Mouse (Mus musculus) midbrain, postnatal 0 days (tissue): ENCODE data around the gene Lxn. TPM values are rescaled to one million over a fixed set of nuclear protein-coding genes. Genes with fewer than 3 reads are reported as not detected.

Experiments
- ATAC-seq: fragments of 200-750 bp; cut with Nextera tagmentation; 2 replicates; pipeline ENCODE4 v1.8.0; 2017; ENCODE audit warnings: moderate number of reproducible peaks, mild to moderate bottlenecking, moderate TSS enrichment, moderate library complexity; ENCODE audit not compliant: low FRiP score
- DNase-seq: peaks from one replicate; pipeline ENCODE4 v3.0.0-alpha.2; 2015; ENCODE audit warnings: low spot score
- H3K27ac ChIP-seq: fragments of 300-500 bp; sonication (generic); 2 replicates; pipeline ENCODE4 v1.5.1; 2014; ENCODE audit warnings: low read depth, mild to moderate bottlenecking, low read length, mixed read lengths
- H3K27me3 ChIP-seq: fragments of 300-500 bp; sonication (generic); 2 replicates; pipeline ENCODE4 v1.6.1; 2014; ENCODE audit warnings: low read length, control low read depth, mixed read lengths; ENCODE audit not compliant: insufficient read depth
- H3K36me3 ChIP-seq: fragments of 300-500 bp; sonication (generic); 2 replicates; pipeline ENCODE4 v1.6.1; 2014; ENCODE audit warnings: low read length, control low read depth, mixed read lengths; ENCODE audit not compliant: insufficient read depth
- H3K4me1 ChIP-seq: fragments of 300-500 bp; sonication (generic); 2 replicates; pipeline ENCODE4 v1.6.1; 2014; ENCODE audit warnings: mild to moderate bottlenecking, control low read depth, antibody characterized with exemption, low read length, mixed read lengths; ENCODE audit not compliant: insufficient read depth
- H3K4me2 ChIP-seq: fragments of 300-500 bp; sonication (generic); 2 replicates; pipeline ENCODE4 v1.6.1; 2014; ENCODE audit warnings: low read depth, mild to moderate bottlenecking, low read length, mixed read lengths; ENCODE audit not compliant: poor library complexity, severe bottlenecking
- H3K4me3 ChIP-seq: fragments of 300-500 bp; sonication (generic); 2 replicates; pipeline ENCODE4 v1.5.1; 2014; ENCODE audit warnings: low read depth, mild to moderate bottlenecking, low read length, moderate library complexity
- H3K9ac ChIP-seq: fragments of 300-500 bp; sonication (generic); replicated peaks from 2 replicates; pipeline ENCODE4 v1.6.1; 2014; ENCODE audit warnings: mild to moderate bottlenecking, low read length, moderate library complexity, mixed read lengths; ENCODE audit not compliant: poor library complexity, severe bottlenecking
- H3K9me3 ChIP-seq: fragments of 300-500 bp; sonication (generic); 2 replicates; pipeline ENCODE4 v1.6.1; 2016; ENCODE audit warnings: low read length, control low read depth
- CTCF ChIP-seq: IDR thresholded peaks from 2 replicates; pipeline ENCODE4 v1.5.1; 2016; ENCODE audit warnings: antibody characterized with exemption, mild to moderate bottlenecking
- WGBS: fragments of 180-500 bp; shearing (Covaris S2); extraction: QIAGEN DNeasy Blood & Tissue Kit; methylation state at CpG from one replicate; pipeline ENCODE4 v1.1.7; 2014; 5-methylcytosine and 5-hydroxymethylcytosine counted together
- polyA plus RNA-seq: library from polyadenylated mRNA; unstranded; fragments of >200 nt; fragmentation: Nextera tagmentation; extraction: Ambion mirVana; gene quantifications from 2 replicates; pipeline ENCODE4 v1.2.1, GENCODE M21; 2015
- total RNA-seq: library from RNA; depleted of rRNA; stranded (reverse); fragments of >200 nt; gene quantifications from 2 replicates; pipeline ENCODE4 v1.2.3, GENCODE M21; 2014

Gene Lxn
- total and polyA plus RNA-seq, 2 experiments from 2014 or later, result 84.5 to 189 TPM

- Histone ChIP-seq H3K36me3 (no peaks in the 10 kb centered on the region), H3K4me3 (no peak overlapping the region), H3K4me1 (no peaks in the 10 kb centered on the region), H3K9ac (no peak overlapping the region), H3K9me3 (no peaks in the 10 kb centered on the region), H3K27ac (no peak overlapping the region), H3K27me3 (no peaks in the 10 kb centered on the region), H3K4me2 (no peak overlapping the region)
- 96% methylated on average over 4 of the region's 4 CpGs for WGBS
- DNase-seq (no peak), ATAC-seq (no peak)
- TF ChIP-seq CTCF, result no peak
Observed at GRCm38 (mm10) chr3:67499406-67499791, 35.7 kb upstream of the Lxn start.

GRCm38 (mm10) chr3:67498773-67499405 is 35.2 kb upstream of the Lxn start:
- H3K27ac ChIP-seq, result no peak overlapping the region
- H3K9me3 ChIP-seq, result no peaks in the 10 kb centered on the region
- ATAC-seq (no peak), DNase-seq (no peak)
- no peak overlapping the region for H3K9ac ChIP-seq
- TF ChIP-seq CTCF, result no peak
- H3K4me3 ChIP-seq, result no peak overlapping the region
- no peaks in the 10 kb centered on the region for H3K4me1 ChIP-seq
- H3K27me3 ChIP-seq, result no peaks in the 10 kb centered on the region
- WGBS, result 92% methylated on average over 8 of the region's 8 CpGs
- no peak overlapping the region for H3K4me2 ChIP-seq
- no peaks in the 10 kb centered on the region for H3K36me3 ChIP-seq

GRCm38 (mm10) chr3:67497998-67498397 is 34.3 kb upstream of the Lxn start:
- no peak overlapping the region for H3K27ac ChIP-seq
- DNase-seq, result no peak
- H3K4me3 ChIP-seq, result no peak overlapping the region
- no peak for ATAC-seq
- WGBS, result 95% methylated on average over 2 of the region's 2 CpGs
- no peak overlapping the region for H3K4me2 ChIP-seq
- no peak overlapping the region for H3K9ac ChIP-seq
- H3K36me3 ChIP-seq, result no peaks in the 10 kb centered on the region
- no peaks in the 10 kb centered on the region for H3K27me3 ChIP-seq
- H3K4me1 ChIP-seq, result no peaks in the 10 kb centered on the region
- H3K9me3 ChIP-seq, result no peaks in the 10 kb centered on the region
- no peak for TF ChIP-seq CTCF

- H3K4me3 ChIP-seq, result no peak overlapping the region
- DNase-seq (no peak), ATAC-seq (no peak)
- no peaks in the 10 kb centered on the region for H3K9me3 ChIP-seq
- no peak for TF ChIP-seq CTCF
- no peaks in the 10 kb centered on the region for H3K27me3 ChIP-seq
- H3K4me2 ChIP-seq, result no peak overlapping the region
- H3K36me3 ChIP-seq, result no peaks in the 10 kb centered on the region
- no peak overlapping the region for H3K27ac ChIP-seq
- H3K4me1 ChIP-seq, result no peaks in the 10 kb centered on the region
- 78% methylated on average over 10 of the region's 10 CpGs for WGBS
- H3K9ac ChIP-seq, result no peak overlapping the region
Observed at GRCm38 (mm10) chr3:67496310-67496709, 32.6 kb upstream of the Lxn start.

- no peak overlapping the region for H3K4me3 ChIP-seq
- H3K9me3 ChIP-seq, result no peaks in the 10 kb centered on the region
- WGBS, result 87% methylated on average over 8 of the region's 8 CpGs
- no peak overlapping the region for H3K9ac ChIP-seq
- no peak overlapping the region for H3K4me2 ChIP-seq
- H3K36me3 ChIP-seq, result no peaks in the 10 kb centered on the region
- no peak overlapping the region for H3K27ac ChIP-seq
- no peak for TF ChIP-seq CTCF
- no peaks in the 10 kb centered on the region for H3K27me3 ChIP-seq
- ATAC-seq (no peak), DNase-seq (no peak)
- H3K4me1 ChIP-seq, result no peaks in the 10 kb centered on the region
Observed at GRCm38 (mm10) chr3:67493132-67493531, 29.4 kb upstream of the Lxn start.

- DNase-seq, result peak; percentile 53
- 79% methylated on average over 8 of the region's 8 CpGs for WGBS
- ATAC-seq, result 0 out of 2 replicates have a peak, but pooled peaks have one; percentile 44
- H3K36me3 ChIP-seq, result no peaks in the 10 kb centered on the region
- no peaks in the 10 kb centered on the region for H3K27me3 ChIP-seq
- H3K4me2 ChIP-seq, result no peak overlapping the region
- H3K9ac ChIP-seq, result no peak overlapping the region
- no peaks in the 10 kb centered on the region for H3K9me3 ChIP-seq
- no peak overlapping the region for H3K4me3 ChIP-seq
- H3K27ac ChIP-seq, result no peak overlapping the region
- no peaks in the 10 kb centered on the region for H3K4me1 ChIP-seq
- TF ChIP-seq CTCF, result no peak
Observed at GRCm38 (mm10) chr3:67492086-67492869, 28.6 kb upstream of the Lxn start.
